Mouse (Mus musculus) frontal cortex, adult (tissue): ENCODE measurements around the gene Btbd35f5.
"Not testable (repeated sequence)": the region's sequence is repeated elsewhere in the genome, so short reads cannot be mapped to it uniquely, and the experiment has no call there.

ENCODE experiments used
- ATAC-seq: cut with Nextera tagmentation; 2 replicates; pipeline ENCODE4 v1.9.2; 2017; ENCODE audit warnings: mild to moderate bottlenecking, moderate library complexity, mixed read lengths; ENCODE audit not compliant: low TSS enrichment

Btbd35f5 gene

GRCm38 (mm10) chrX:32973597-32973996 lies at the start of gene Btbd35f5:
TSS of gene Btbd35f5 (plus strand) at chrX:32973897.
- ATAC-seq: not testable (repeated sequence)

DNA sequence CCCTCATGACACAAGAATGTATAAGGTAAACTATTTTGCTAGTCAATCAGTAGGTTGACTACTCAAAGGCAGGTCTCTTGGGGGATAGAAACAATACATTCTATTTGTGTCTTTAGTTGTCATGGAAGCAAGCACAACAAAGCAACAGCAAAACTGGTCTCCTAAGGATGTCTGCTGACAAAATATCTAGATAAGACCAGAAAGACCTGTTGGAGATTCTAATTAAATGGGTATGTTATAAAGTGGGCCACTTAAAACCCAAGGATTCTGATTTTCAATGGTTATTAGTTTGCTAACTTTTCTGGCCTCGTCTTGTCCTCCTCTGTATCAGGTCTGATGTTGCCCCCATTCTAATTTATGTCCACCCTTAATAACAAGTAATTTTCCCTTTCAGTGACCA lies 32.2 kb upstream of the Btbd35f5 start, which contains the start of gene Gm21789:
TSS of gene Gm21789 (plus strand) at position 301 of the 400 bp plus-strand sequence.
- not testable (repeated sequence) for ATAC-seq
